Mouse (Mus musculus) megakaryocyte, embryonic 14.5 days (primary cell): Measurements from ENCODE around the gene Dcun1d4.

Experiments
- FLI1 ChIP-seq: IDR thresholded peaks from 2 replicates; pipeline ENCODE4 v1.6.1; 2012; ENCODE audit warnings: low read length, inconsistent platforms, mixed read lengths
- GATA1 ChIP-seq: IDR thresholded peaks from 3 replicates; pipeline ENCODE4 v1.6.1; 2012; ENCODE audit warnings: mixed read lengths, low read length, inconsistent platforms, borderline replicate concordance

GRCm38 (mm10) chr5:73503015-73503757 lies 22.4 kb downstream of the Dcun1d4 start:
- no peak for TF ChIP-seq GATA1
- TF ChIP-seq FLI1: no peak
